In genomic region chr1:176818763-176819162, GRCm38 (mm10) we compare ENCODE assay signal across 10 mouse cellular contexts. TPM values are rescaled to one million over a fixed set of nuclear protein-coding genes. Genes with fewer than 3 reads are reported as not detected.
DNase-seq lines count a peak whose midpoint lies in the region; ATAC-seq and TF ChIP-seq lines count a peak whose summit lies in the region.
"Had no signal": no experiment of that assay in that cellular context is flagged by ENCODE, and none has a peak within 500 bp of the region (broad histone marks: within the 10 kb centered on the region; RNA-seq: fewer than 3 reads in every experiment).

No protein-coding gene starts in this region.

- peak; percentile 36 for DNase-seq in kidney, adult 18-20 months
- DNase-seq in heart, postnatal 36 days = peak; percentile 52 to 61
- DNase-seq in left cerebral cortex, postnatal 25 days (ENCODE audit: low spot score in 2 of 2) = no peak
- DNase-seq in hindbrain, postnatal 0 days (ENCODE audit: low spot score) = no peak
- no peak for DNase-seq in spleen, adult 12 weeks (ENCODE audit: low spot score)

- H3K4me3 ChIP-seq in kidney, embryonic 16.5 days (ENCODE audit: low read length) = no peak overlapping the region
- H3K4me3 ChIP-seq in bone marrow macrophage, adult 2 months (ENCODE audit: insufficient read depth, low read length) = peak overlapping the region; percentile 40
- no peak overlapping the region for H3K4me3 ChIP-seq in macrophage (ENCODE audit: inconsistent target)
- no peak overlapping the region for H3K4me3 ChIP-seq in hindbrain, postnatal 0 days (ENCODE audit: low read length)
- H3K4me3 ChIP-seq: hindbrain, embryonic 10.5 days; midbrain, embryonic 12.5 days had no signal

- H3K9ac ChIP-seq in kidney, embryonic 16.5 days (replicated peaks; ENCODE audit: low read length) = no peak overlapping the region
- H3K9ac ChIP-seq in hindbrain, postnatal 0 days (replicated peaks; ENCODE audit: low read length) = no peak overlapping the region
- H3K9ac ChIP-seq: midbrain, embryonic 12.5 days had no signal

- intact Hi-C loops in heart, postnatal 36 days (cut with DNase I) = loop anchor here (10.0 kb wide), 2 partner anchors 626 to 976 kb away; partner anchors contain the start of genes Adss and Zbtb18
- intact Hi-C loops in left cerebral cortex, postnatal 25 days (cut with DNase I) = no loop called here

- no peaks in the 10 kb centered on the region for H3K36me3 ChIP-seq in kidney, embryonic 16.5 days (ENCODE audit: insufficient read depth, low read length)
- H3K36me3 ChIP-seq in macrophage (ENCODE audit: inconsistent target) = no peaks in the 10 kb centered on the region
- no peaks in the 10 kb centered on the region for H3K36me3 ChIP-seq in hindbrain, postnatal 0 days (ENCODE audit: insufficient read depth, low read length)
- H3K36me3 ChIP-seq: hindbrain, embryonic 10.5 days; midbrain, embryonic 12.5 days had no signal

- no peak for ATAC-seq in kidney, embryonic 16.5 days (ENCODE audit: low FRiP score, low TSS enrichment)
- ATAC-seq in hindbrain, postnatal 0 days = no peak

- 0 out of 2 replicates have a peak, but pooled peaks cover 4% of the 10 kb centered on the region for H3K4me1 ChIP-seq in kidney, embryonic 16.5 days (ENCODE audit: insufficient read depth, low read length)
- H3K4me1 ChIP-seq in bone marrow macrophage, adult 2 months (ENCODE audit: control insufficient read depth, insufficient read depth, low read length) = peaks cover 32% of the 10 kb centered on the region
- H3K4me1 ChIP-seq in hindbrain, postnatal 0 days (ENCODE audit: insufficient read depth, low read length) = no peaks in the 10 kb centered on the region

- no peak overlapping the region for H3K4me2 ChIP-seq in kidney, embryonic 16.5 days (replicated peaks; ENCODE audit: low read depth, low read length)
- no peak overlapping the region for H3K4me2 ChIP-seq in hindbrain, postnatal 0 days (ENCODE audit: low read depth, low read length)
- H3K4me2 ChIP-seq: midbrain, embryonic 12.5 days had no signal

- H3K27ac ChIP-seq in kidney, embryonic 16.5 days (ENCODE audit: low read length) = no peak overlapping the region
- H3K27ac ChIP-seq in bone marrow macrophage, adult 2 months (ENCODE audit: insufficient read depth, low read depth, low read length) = peak overlapping the region; percentile 75
- H3K27ac ChIP-seq in macrophage = peak overlapping the region; percentile 73
- no peak overlapping the region for H3K27ac ChIP-seq in hindbrain, postnatal 0 days
- H3K27ac ChIP-seq: hindbrain, embryonic 10.5 days; midbrain, embryonic 12.5 days had no signal

- no peak for TF ChIP-seq CTCF in bone marrow macrophage, adult 2 months (IDR thresholded peaks at IDR 0.05; ENCODE audit: low read depth, low read length)
- TF ChIP-seq CTCF in hindbrain, postnatal 0 days (IDR thresholded peaks at IDR 0.05; ENCODE audit: low read depth) = no peak

- 63% methylated on average over 6 of the region's 6 CpGs for WGBS in kidney, embryonic 16.5 days
- WGBS in macrophage (ENCODE audit: missing documents) = 24% methylated on average over 6 of the region's 6 CpGs
- 71% methylated on average over 6 of the region's 6 CpGs for WGBS in hindbrain, postnatal 0 days

- H3K79me2 ChIP-seq in macrophage (ENCODE audit: inconsistent target) = peaks cover 89% of the 10 kb centered on the region

- no peaks in the 10 kb centered on the region for H3K27me3 ChIP-seq in kidney, embryonic 16.5 days (ENCODE audit: insufficient read depth, low read length)
- H3K27me3 ChIP-seq in hindbrain, postnatal 0 days (ENCODE audit: insufficient read depth, low read length) = no peaks in the 10 kb centered on the region
- H3K27me3 ChIP-seq: midbrain, embryonic 12.5 days had no signal

- no peak for TF ChIP-seq POLR2A in bone marrow macrophage, adult 2 months (IDR thresholded peaks at IDR 0.05; ENCODE audit: borderline replicate concordance, low read depth, low read length)

- H3K9me3 ChIP-seq in kidney, embryonic 16.5 days (ENCODE audit: low read length) = no peaks in the 10 kb centered on the region
- H3K9me3 ChIP-seq in hindbrain, postnatal 0 days (ENCODE audit: low read length) = no peaks in the 10 kb centered on the region
- H3K9me3 ChIP-seq: hindbrain, embryonic 10.5 days; midbrain, embryonic 12.5 days had no signal

RNA-seq across cellular contexts. Expression of gene Sdccag8, which starts 4.3 kb away (rescaled TPM):
- polyA plus RNA-seq in kidney, embryonic 16.5 days (2015; fragmentation: Nextera tagmentation; extraction: Ambion mirVana) = 20.1 and 20.9 TPM in 2 replicates
- polyA plus RNA-seq in bone marrow macrophage, adult 2 months (2012; ENCODE audit: insufficient read depth, insufficient read length, missing spikeins) = 24.5 and 26.0 TPM in 2 replicates
- total RNA-seq in heart, postnatal 36 days (2021) = 1 to 10 TPM; 4.7 to 5.8 TPM
- 100 to 1,000 TPM in 20 of 26 experiments, 10 to 100 TPM in 6; 19.6 to 230 (median 169) TPM for total RNA-seq in macrophage (2018; cell fraction: chromatin; rRNA removed)
- total RNA-seq in macrophage (2018; cell fraction: cytosol; rRNA removed) = 10 to 100 TPM; 12.2 to 27.5 (median 20.8) TPM
- total RNA-seq in macrophage (2018; cell fraction: nucleus; rRNA removed) = 100 to 1,000 TPM in 2 of 26 experiments, 10 to 100 TPM in 24; 12.3 to 130 (median 61.5) TPM
- 13.2 to 28.0 TPM (median 16.9 TPM) in 3 replicates for polyA plus RNA-seq in macrophage (2018)
- total RNA-seq in left cerebral cortex, postnatal 25 days (2021) = 10 to 100 TPM; 14.3 to 16.4 TPM
- total RNA-seq in hindbrain, postnatal 0 days (2014; rRNA removed) = 7.7 and 10.1 TPM in 2 replicates
- polyA plus RNA-seq in hindbrain, postnatal 0 days (2015; fragmentation: Nextera tagmentation; extraction: Ambion mirVana) = 23.1 and 26.3 TPM in 2 replicates

RNA-seq across cellular contexts. Expression of gene Cep170, which starts 4.9 kb away (rescaled TPM):
- polyA plus RNA-seq in kidney, embryonic 16.5 days (2015; fragmentation: Nextera tagmentation; extraction: Ambion mirVana) = 14.6 and 17.5 TPM in 2 replicates
- 55.1 and 60.1 TPM in 2 replicates for polyA plus RNA-seq in bone marrow macrophage, adult 2 months (2012; ENCODE audit: insufficient read depth, insufficient read length, missing spikeins)
- total RNA-seq in heart, postnatal 36 days (2021) = 10 to 100 TPM; 24.8 to 26.2 TPM
- total RNA-seq in macrophage (2018; cell fraction: chromatin; rRNA removed) = 100 to 1,000 TPM in 21 of 26 experiments, 10 to 100 TPM in 5; 50.2 to 314 (median 236) TPM
- 10 to 100 TPM; 26.3 to 74.1 (median 57.0) TPM for total RNA-seq in macrophage (2018; cell fraction: cytosol; rRNA removed)
- total RNA-seq in macrophage (2018; cell fraction: nucleus; rRNA removed) = 100 to 1,000 TPM in 22 of 26 experiments, 10 to 100 TPM in 4; 47.9 to 313 (median 152) TPM
- 31.7 to 45.2 TPM (median 34.6 TPM) in 3 replicates for polyA plus RNA-seq in macrophage (2018)
- 100 to 1,000 TPM; 100 TPM for total RNA-seq in left cerebral cortex, postnatal 25 days (2021)
- 132 and 137 TPM in 2 replicates for total RNA-seq in hindbrain, postnatal 0 days (2014; rRNA removed)
- polyA plus RNA-seq in hindbrain, postnatal 0 days (2015; fragmentation: Nextera tagmentation; extraction: Ambion mirVana) = 78.9 and 86.1 TPM in 2 replicates

Comparison
In these comparisons a context has a peak if more than half of its experiments do, and no peak if none do; other contexts are left out.
1. DNase-seq: peak in kidney, adult 18-20 months (single experiment) and heart, postnatal 36 days (2 of 2); none in left cerebral cortex, postnatal 25 days (0 of 2), hindbrain, postnatal 0 days (single experiment) and spleen, adult 12 weeks (single experiment).
2. H3K27ac ChIP-seq: peak in bone marrow macrophage, adult 2 months (single experiment) and macrophage (single experiment); none in kidney, embryonic 16.5 days (single experiment) and hindbrain, postnatal 0 days (single experiment).